Mouse (Mus musculus) embryonic fibroblast, embryonic 13.5 days (primary cell): ENCODE results near the gene Tmcc3.

Source experiments
- CTCF ChIP-seq: IDR thresholded peaks from 2 replicates; pipeline ENCODE4 v1.5.1; 2011; ENCODE audit warnings: mild to moderate bottlenecking, control low read depth, low read length, moderate library complexity, borderline replicate concordance; ENCODE audit not compliant: insufficient read depth
- POLR2A ChIP-seq: IDR thresholded peaks from 2 replicates; pipeline ENCODE4 v1.6.1; 2011; ENCODE audit warnings: low read depth, mild to moderate bottlenecking, control low read depth, low read length, moderate library complexity

GRCm38 (mm10) chr10:94508863-94509262 is 197.1 kb downstream of the Tmcc3 start:
- TF ChIP-seq CTCF (no peak), POLR2A (no peak)
